Mouse (Mus musculus): Measurements from ENCODE around the gene Adm.

GRCm38 (mm10) chr7:110635929-110636328, 8.5 kb downstream of the Adm start:
- TF ChIP-seq GATA1 (IDR thresholded peaks at IDR 0.05; ENCODE audit: low read length) (no peak), TAL1 (IDR thresholded peaks at IDR 0.05; ENCODE audit: low read length) (no peak)

All from erythroblast, embryonic 14.5 days (primary cell).